Comparison of ENCODE assay signal across 8 mouse cellular contexts in genomic region chr8:67405947-67406346, GRCm38 (mm10).
A peak's percentile ranks its signal among the peaks of the same experiment; 100 is the strongest.
DNase-seq lines count a peak whose midpoint lies in the region; ATAC-seq and TF ChIP-seq lines count a peak whose summit lies in the region.

No protein-coding gene starts in this region.

- no peak for TF ChIP-seq EP300 in heart, postnatal 0 days (IDR thresholded peaks at IDR 0.05; ENCODE audit: low read depth)
- no peak for TF ChIP-seq EP300 in CH12.LX (IDR thresholded peaks at IDR 0.05; ENCODE audit: low read length)

- 43% methylated on average over 10 of the region's 10 CpGs for WGBS in heart, postnatal 0 days
- 43% methylated on average over 10 of the region's 10 CpGs for WGBS in hindbrain, embryonic 15.5 days

- dilution Hi-C loops in CH12.LX (cut with MboI; ENCODE audit: extremely low pct_ligation_motif_present, extremely low pct_unique_long_range_greater_than_20kb, low sequenced_read_pairs): no loop called here

- peak; percentile 56 for TF ChIP-seq CTCF in heart, postnatal 0 days (IDR thresholded peaks at IDR 0.05; ENCODE audit: low read depth)
- TF ChIP-seq CTCF in CH12.LX (conservative IDR thresholded peaks at IDR 0.05 in 1 of 2, IDR thresholded peaks at IDR 0.05 in 1 of 2; ENCODE audit: low read depth in 2 of 2, low read length in 2 of 2): peak; percentile 60 to 77; a peak in 3 of 4 replicates

- no peaks in the 10 kb centered on the region for H3K36me3 ChIP-seq in heart, postnatal 0 days (replicated peaks; ENCODE audit: control insufficient read depth, insufficient read depth, low read length)
- H3K36me3 ChIP-seq in CH12.LX (replicated peaks in 1 of 2; ENCODE audit: control insufficient read depth in 1 of 2, insufficient read depth in 1 of 2, low read length in 1 of 2): no peaks in the 10 kb centered on the region
- H3K36me3 ChIP-seq in hindbrain, embryonic 15.5 days: no peaks in the 10 kb centered on the region

- H3K4me2 ChIP-seq in heart, postnatal 0 days (ENCODE audit: low read depth, low read length): no peak overlapping the region
- H3K4me2 ChIP-seq in CH12.LX (ENCODE audit: insufficient read depth, low read depth, poor library complexity, severe bottlenecking): no peak overlapping the region; the same call in 1 of the 2 replicates
- no peak overlapping the region for H3K4me2 ChIP-seq in hindbrain, embryonic 15.5 days

- no peak overlapping the region for H3K4me3 ChIP-seq in heart, postnatal 0 days (ENCODE audit: low read depth, low read length)
- no peak overlapping the region for H3K4me3 ChIP-seq in CH12.LX (replicated peaks in 1 of 3; ENCODE audit: low read depth in 2 of 3, low read length in 2 of 3, poor library complexity in 1 of 3)
- no peak overlapping the region for H3K4me3 ChIP-seq in hindbrain, embryonic 15.5 days

- no peak overlapping the region for H3K27ac ChIP-seq in heart, postnatal 0 days (ENCODE audit: low read depth)
- H3K27ac ChIP-seq in CH12.LX (ENCODE audit: insufficient read depth, low read depth): no peak overlapping the region
- no peak overlapping the region for H3K27ac ChIP-seq in hindbrain, embryonic 15.5 days (replicated peaks)

- peak; percentile 84 for TF ChIP-seq RAD21 in CH12.LX (IDR thresholded peaks at IDR 0.05; ENCODE audit: low read depth, low read length)

- TF ChIP-seq POLR2A in CH12.LX (IDR thresholded peaks at IDR 0.05; ENCODE audit: low read depth, low read length): no peak

- no peaks in the 10 kb centered on the region for H3K9me3 ChIP-seq in heart, postnatal 0 days (replicated peaks; ENCODE audit: control insufficient read depth, low read length)
- no peaks in the 10 kb centered on the region for H3K9me3 ChIP-seq in CH12.LX (replicated peaks; ENCODE audit: low read length)
- no peaks in the 10 kb centered on the region for H3K9me3 ChIP-seq in hindbrain, embryonic 15.5 days

- ATAC-seq in heart, postnatal 0 days (ENCODE audit: insufficient read depth, low read depth): no peak
- ATAC-seq in hindbrain, embryonic 15.5 days (ENCODE audit: low FRiP score, low read depth): peak; percentile 68; the same call in 1 of the 2 replicates

- in situ Hi-C loops in CH12.LX (cut with MboI; ENCODE audit: low pct_ligation_motif_present, low pct_unique_long_range_greater_than_20kb, low sequenced_read_pairs): loop anchor here (25.0 kb wide), 1 partner anchor 494 kb away; no protein-coding TSS in a partner anchor

- no peaks in the 10 kb centered on the region for H3K79me2 ChIP-seq in CH12.LX (replicated peaks; ENCODE audit: control insufficient read depth, extremely low read depth, insufficient read depth, poor library complexity, severe bottlenecking)

- no peaks in the 10 kb centered on the region for H3K4me1 ChIP-seq in heart, postnatal 0 days (ENCODE audit: control insufficient read depth, insufficient read depth)
- H3K4me1 ChIP-seq in CH12.LX (ENCODE audit: control insufficient read depth in 1 of 2, insufficient read depth in 2 of 2): no peaks in the 10 kb centered on the region
- H3K4me1 ChIP-seq in hindbrain, embryonic 15.5 days (replicated peaks): no peaks in the 10 kb centered on the region

- intact Hi-C loops in heart, postnatal 36 days (cut with DNase I): loop anchor here (2.0 to 10.0 kb wide), 3 partner anchors 709 to 955 kb away; partner anchors contain the start of gene Npy1r

- H3K27me3 ChIP-seq in heart, postnatal 0 days (ENCODE audit: control insufficient read depth, insufficient read depth, low read length): no peaks in the 10 kb centered on the region
- no peaks in the 10 kb centered on the region for H3K27me3 ChIP-seq in CH12.LX (replicated peaks)
- H3K27me3 ChIP-seq in hindbrain, embryonic 15.5 days: no peaks in the 10 kb centered on the region

- peak; percentile 53 for DNase-seq in heart, postnatal 0 days (ENCODE audit: low spot score)
- no peak for DNase-seq in heart, postnatal 36 days
- DNase-seq in CH12.LX (ENCODE audit: extremely low read depth): peak; percentile 49
- DNase-seq in c-Kit-positive CD71-positive TER-119-positive erythroid progenitor cells, embryonic 14.5 days (ENCODE audit: low spot score): peak; percentile 14
- DNase-seq in neural tube, embryonic 10.5 days (ENCODE audit: extremely low spot score, low spot score): peak; percentile 23
- DNase-seq in testis, postnatal 14 days (ENCODE audit: low spot score): no peak
- no peak for DNase-seq in gastrocnemius, postnatal 10 days

- no peak overlapping the region for H3K9ac ChIP-seq in heart, postnatal 0 days (replicated peaks; ENCODE audit: low read depth, low read length)
- no peak overlapping the region for H3K9ac ChIP-seq in CH12.LX (ENCODE audit: insufficient read depth, low read depth)
- H3K9ac ChIP-seq in hindbrain, embryonic 15.5 days: no peak overlapping the region

TF ChIP-seq in CH12.LX, 34 proteins besides CTCF, POLR2A, EP300 and RAD21:
- TF ChIP-seq MEF2A (IDR thresholded peaks at IDR 0.05; ENCODE audit: borderline replicate concordance, low read depth, low read length) (no peak), NELFE (IDR thresholded peaks at IDR 0.05; ENCODE audit: low read depth, low read length) (0 out of 2 replicates have a peak, but pooled peaks have one; percentile 28), MAX (IDR thresholded peaks at IDR 0.05; ENCODE audit: low read length) (no peak), SMC3 (IDR thresholded peaks at IDR 0.05; ENCODE audit: low read depth, low read length) (peak; percentile 56), MAFK (IDR thresholded peaks at IDR 0.05; ENCODE audit: insufficient replicate concordance, low read length) (no peak), ZC3H11A (IDR thresholded peaks at IDR 0.05; ENCODE audit: low read depth, low read length) (no peak; the same call in 1 of the 2 replicates), JUN (IDR thresholded peaks at IDR 0.05; ENCODE audit: insufficient read depth, low read depth, low read length) (no peak), ZKSCAN1 (IDR thresholded peaks at IDR 0.05; ENCODE audit: borderline replicate concordance, low read depth, low read length) (no peak), HCFC1 (IDR thresholded peaks at IDR 0.05; ENCODE audit: low read depth, low read length) (no peak), TCF12 (IDR thresholded peaks at IDR 0.05; ENCODE audit: low read depth, low read length) (no peak), ZMIZ1 (IDR thresholded peaks at IDR 0.05; ENCODE audit: low read depth, low read length) (no peak)

Comparison
In these comparisons a context has a peak if more than half of its experiments do, and no peak if none do; other contexts are left out.
1. DNase-seq: peak in heart, postnatal 0 days (single experiment), CH12.LX (single experiment), c-Kit-positive CD71-positive TER-119-positive erythroid progenitor cells, embryonic 14.5 days (single experiment) and neural tube, embryonic 10.5 days (single experiment); none in heart, postnatal 36 days (0 of 2), testis, postnatal 14 days (single experiment) and gastrocnemius, postnatal 10 days (single experiment).